Mouse (Mus musculus): ENCODE data around the gene Rabgap1l.

DNA sequence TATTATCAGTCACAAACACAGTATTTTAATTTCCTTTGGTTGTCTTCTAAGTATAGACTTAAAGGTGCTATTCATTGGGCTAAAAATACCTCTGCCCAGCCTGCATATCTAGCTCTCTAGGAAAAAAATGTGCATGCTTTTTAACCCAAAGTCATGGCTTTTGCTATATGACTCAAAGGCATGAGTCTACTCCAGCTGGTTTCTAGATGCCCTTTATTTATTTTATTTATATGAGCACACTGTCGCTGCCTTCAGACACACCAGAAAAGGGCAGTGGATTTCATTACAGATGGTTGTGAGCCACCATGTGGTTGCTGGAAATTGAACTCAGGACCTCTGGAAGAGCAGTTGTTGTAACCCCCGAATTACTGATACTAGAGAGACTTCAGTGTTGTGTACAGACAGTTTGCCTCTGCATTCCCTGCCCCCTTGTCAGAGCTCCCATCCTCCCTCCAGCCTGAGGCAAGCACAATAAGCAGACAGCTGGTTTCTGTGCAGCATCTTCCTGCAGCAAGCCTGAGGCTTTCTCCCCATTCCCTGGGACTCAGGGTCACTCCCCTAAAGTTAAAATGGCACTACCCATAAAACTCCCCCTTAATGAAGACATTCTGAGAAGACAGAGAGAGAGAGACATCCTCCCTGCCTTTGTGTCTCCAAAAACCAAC is 137.1 kb downstream of the Rabgap1l start:
- TF ChIP-seq POLR2A (IDR thresholded peaks at IDR 0.05; ENCODE audit: extremely low read depth, insufficient read depth, low read length) (no peak), CTCF (IDR thresholded peaks at IDR 0.05; ENCODE audit: extremely low read depth, insufficient read depth, low read length) (no peak)

All from cortical plate, adult 2 months (tissue).